Mouse (Mus musculus): ENCODE data around the gene Hexdc.

Gene Hexdc

GRCm38 (mm10) chr11:121204161-121205006, at the start of gene Hexdc, which contains the start of gene Ogfod3:
Gene Hexdc, plus strand, starts transcription at chr11:121204433.
Gene Ogfod3, minus strand, starts transcription at chr11:121204711.
- DNase-seq (ENCODE audit: low spot score in 2 of 2): peak; percentile 91 to 92

DNA sequence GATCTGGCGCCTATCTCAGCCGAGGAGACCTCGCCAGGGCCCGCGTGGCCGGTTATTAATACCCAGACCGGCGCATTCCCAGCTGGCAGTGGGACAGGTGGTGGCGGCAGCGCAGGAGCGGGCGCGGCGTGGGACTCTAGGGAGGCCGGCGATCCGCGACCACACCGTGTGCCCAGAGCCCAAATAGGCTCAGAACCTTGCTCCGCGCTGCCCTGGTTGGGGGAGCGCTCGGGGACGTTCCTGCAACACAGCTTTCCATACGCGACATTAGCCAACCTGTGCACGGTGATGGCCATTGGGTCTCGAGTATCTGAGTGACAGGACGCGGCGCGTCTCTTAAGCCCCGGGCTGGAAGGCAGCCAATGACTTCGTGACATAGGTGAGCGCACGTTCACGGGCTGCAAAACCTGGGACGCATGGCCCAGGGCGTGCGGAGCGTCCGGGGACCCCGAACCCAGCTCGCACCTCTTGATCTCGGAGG, 47.8 kb upstream of the Hexdc start:
- DNase-seq (ENCODE audit: low spot score in 2 of 2): no peak

GRCm38 (mm10) chr11:121159971-121160370, 44.3 kb upstream of the Hexdc start, which contains the start of gene Uts2r:
Gene Uts2r, plus strand, starts transcription at chr11:121160271.
- DNase-seq (ENCODE audit: low spot score in 2 of 2): no peak

GRCm38 (mm10) chr11:121160636-121161346, 43.4 kb upstream of the Hexdc start:
- DNase-seq (ENCODE audit: low spot score in 2 of 2): no peak

DNA sequence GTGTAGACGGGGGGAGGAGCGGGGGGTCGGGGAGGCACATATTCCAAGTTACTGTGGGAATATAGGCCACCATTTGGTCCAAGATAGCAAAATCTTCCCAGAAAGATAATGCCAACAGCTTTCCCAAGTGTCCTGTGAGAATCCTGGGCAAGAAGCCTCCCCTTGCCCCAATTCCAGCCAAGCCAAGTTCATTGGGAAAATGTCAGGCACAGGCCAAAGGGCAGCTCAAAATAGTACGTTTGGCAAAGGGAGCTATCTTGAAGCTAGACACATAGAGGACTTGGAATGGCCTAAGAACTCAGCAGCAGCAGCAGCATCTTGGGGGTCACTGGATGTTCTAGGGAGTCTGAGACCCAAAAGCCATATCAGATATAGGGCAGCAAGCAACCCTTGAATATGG, 40.5 kb upstream of the Hexdc start:
- DNase-seq (ENCODE audit: low spot score in 2 of 2): no peak

GRCm38 (mm10) chr11:121173203-121173602, 31.0 kb upstream of the Hexdc start:
- no peak for DNase-seq (ENCODE audit: low spot score in 2 of 2)

DNA sequence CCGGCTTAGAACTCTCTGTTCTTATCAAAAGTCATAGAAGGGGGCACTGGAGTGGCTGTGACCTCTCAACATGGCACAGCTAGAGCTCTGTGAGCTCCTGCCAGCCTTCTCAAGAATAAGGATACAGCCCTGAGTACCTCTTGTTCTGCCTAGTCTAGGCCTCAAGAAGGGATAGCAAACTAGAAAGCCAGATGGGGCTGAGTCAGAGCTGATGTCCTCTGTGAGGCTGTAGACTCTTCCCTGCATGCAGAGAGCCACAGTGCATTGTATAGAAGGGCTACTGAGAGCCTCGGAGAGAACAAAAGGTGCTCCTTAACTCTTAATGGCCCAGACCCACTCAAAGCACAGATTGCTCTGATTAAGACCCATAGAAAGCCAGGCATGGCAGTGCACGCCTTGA, 30.0 kb upstream of the Hexdc start:
- peak in 1 of 2 experiments; percentile 19 for DNase-seq (ENCODE audit: low spot score in 2 of 2)

DNA sequence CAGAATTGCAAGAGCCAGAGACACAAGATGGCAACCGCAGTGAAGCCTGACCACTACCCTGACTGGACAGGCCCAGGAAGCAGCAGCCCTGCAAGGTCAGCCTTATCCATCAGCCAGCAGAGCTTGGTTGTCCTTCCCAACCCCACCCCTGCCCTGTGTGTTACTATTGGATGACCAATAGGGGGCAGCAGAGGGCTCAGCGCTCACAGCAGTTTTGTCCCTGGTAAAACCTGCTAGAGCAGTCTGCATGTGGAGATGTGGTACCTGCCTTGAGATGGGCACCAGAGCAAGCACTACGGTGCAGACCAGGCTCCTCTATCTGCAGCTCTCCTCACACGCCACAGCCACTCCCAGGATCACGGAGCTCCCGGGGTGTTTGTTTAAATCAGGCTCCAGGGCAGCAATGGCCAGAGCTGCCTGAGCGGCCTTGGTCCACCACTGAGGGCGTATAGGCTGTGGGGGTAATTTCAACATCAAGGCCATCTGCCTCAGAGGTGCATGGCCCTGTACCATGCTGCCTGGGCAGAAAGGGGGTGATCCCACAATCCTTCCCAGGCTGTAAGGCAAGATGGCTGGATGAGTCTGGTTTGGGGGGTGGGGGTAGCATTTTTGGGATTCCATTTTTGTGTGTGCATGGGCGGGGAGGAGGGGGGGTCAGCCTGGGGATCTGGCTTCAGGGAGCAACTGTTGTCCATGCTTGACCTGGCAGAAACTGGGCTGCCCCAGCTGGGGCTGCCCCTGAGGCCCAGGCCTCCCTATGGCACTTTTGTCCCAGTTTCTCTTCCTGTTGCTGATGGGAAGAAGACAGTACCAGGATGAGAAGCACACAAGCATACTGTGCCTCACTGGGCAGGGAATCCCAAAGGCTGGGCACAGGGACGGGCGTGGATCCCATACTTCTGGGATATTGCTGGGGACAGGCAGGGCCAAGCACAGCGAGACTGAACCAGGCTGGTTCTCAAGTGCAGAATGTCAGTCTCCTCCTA, 27.7 kb upstream of the Hexdc start:
- DNase-seq (ENCODE audit: low spot score in 2 of 2): no peak

DNA sequence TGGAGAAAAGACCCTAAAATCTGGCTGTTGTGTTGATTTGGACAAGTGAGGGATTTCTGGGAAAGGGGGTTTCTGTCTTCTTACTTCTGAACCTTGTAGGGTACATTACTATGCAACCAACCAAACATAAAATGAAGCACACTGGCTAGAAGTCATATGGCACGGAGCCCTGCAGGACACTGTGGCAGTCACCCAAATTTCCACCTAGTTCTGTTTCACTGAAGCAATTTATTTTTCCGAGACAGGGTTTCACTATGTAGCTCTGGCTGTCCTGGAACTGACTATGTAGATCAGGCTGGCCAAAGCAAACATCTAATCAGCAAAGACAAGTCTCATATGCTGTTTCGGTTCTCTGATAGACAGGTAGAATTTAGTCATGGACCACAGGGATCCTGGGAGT, 14.6 kb upstream of the Hexdc start:
- no peak for DNase-seq (ENCODE audit: low spot score in 2 of 2)

GRCm38 (mm10) chr11:121192742-121193141, 11.5 kb upstream of the Hexdc start:
- no peak for DNase-seq (ENCODE audit: low spot score in 2 of 2)

- no peak for DNase-seq (ENCODE audit: low spot score in 2 of 2)
These were observed 10.8 kb upstream of the Hexdc start for GRCm38 (mm10) chr11:121193415-121193814.

GRCm38 (mm10) chr11:121198622-121199021, 5.6 kb upstream of the Hexdc start:
- DNase-seq (ENCODE audit: low spot score in 2 of 2): no peak

DNA sequence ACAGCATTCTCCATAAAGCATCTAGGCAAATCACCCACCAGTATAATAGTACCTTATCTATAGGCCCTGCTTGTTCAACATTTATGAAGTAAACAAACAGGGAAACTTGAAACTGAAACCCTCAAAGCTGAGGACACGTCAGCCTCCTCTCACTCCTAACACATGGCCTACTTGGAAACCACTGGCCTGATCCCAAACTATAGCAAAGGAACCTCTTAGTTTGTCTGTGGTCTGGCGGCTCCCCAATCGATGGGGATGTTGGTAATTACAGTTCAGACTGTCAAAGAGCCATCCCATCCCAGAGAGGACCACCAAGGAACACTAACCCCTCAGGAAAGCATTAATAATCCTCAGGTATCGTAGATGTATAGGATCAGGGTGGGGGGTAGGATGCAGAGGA, 4.4 kb upstream of the Hexdc start:
- no peak for DNase-seq (ENCODE audit: low spot score in 2 of 2)

- DNase-seq (ENCODE audit: low spot score in 2 of 2): no peak
These were observed 3.5 kb upstream of the Hexdc start for GRCm38 (mm10) chr11:121200781-121201180.

GRCm38 (mm10) chr11:121201436-121202198, 2.6 kb upstream of the Hexdc start:
- peak in 1 of 2 experiments; percentile 45 for DNase-seq (ENCODE audit: low spot score in 2 of 2)

GRCm38 (mm10) chr11:121203859-121204160, 423 bp upstream of the Hexdc start:
- no peak for DNase-seq (ENCODE audit: low spot score in 2 of 2)

DNA sequence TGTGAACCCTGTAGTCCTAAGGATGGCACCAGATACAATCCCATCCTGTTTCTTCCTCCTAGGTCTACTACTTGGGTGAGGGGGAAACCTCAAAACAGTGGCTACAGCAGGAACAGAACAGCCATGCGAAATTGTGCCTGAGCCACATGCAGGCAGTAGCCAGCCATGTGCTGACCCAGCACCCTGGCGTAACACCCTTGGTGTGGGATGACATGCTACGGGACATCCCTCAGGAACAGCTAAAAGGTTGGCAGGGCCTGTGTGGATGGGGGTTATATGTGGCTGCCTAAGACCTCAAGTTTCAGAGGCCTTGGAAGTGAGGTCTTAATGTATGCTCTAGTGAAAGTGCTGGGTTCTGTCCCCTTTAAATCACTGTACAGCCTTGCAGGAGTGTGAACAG, 12.6 kb downstream of the Hexdc start:
- DNase-seq (ENCODE audit: low spot score in 2 of 2): no peak

- DNase-seq (ENCODE audit: low spot score in 2 of 2): no peak
These were observed 15.5 kb downstream of the Hexdc start for GRCm38 (mm10) chr11:121219776-121220175.

DNA sequence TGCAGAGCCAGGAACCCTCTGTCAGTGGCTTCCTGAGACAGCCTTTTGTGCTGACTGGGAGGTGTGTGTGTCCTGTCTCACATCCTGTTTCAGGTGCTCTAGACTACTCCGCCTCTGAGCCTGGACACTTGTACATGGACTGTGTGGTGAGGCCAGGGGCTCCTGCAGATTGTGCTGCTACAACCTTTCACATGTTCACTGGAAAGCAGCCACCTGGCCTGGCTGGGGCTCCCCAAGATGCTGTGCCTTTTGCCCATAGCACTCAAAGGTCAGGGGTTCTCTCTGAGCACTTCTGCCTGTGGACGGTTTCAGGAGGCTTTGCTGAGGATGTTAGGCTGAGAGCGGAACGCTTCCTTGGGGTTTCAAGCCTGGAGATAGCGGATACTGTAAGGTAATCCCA, 16.5 kb downstream of the Hexdc start:
- DNase-seq (ENCODE audit: low spot score in 2 of 2): no peak

DNA sequence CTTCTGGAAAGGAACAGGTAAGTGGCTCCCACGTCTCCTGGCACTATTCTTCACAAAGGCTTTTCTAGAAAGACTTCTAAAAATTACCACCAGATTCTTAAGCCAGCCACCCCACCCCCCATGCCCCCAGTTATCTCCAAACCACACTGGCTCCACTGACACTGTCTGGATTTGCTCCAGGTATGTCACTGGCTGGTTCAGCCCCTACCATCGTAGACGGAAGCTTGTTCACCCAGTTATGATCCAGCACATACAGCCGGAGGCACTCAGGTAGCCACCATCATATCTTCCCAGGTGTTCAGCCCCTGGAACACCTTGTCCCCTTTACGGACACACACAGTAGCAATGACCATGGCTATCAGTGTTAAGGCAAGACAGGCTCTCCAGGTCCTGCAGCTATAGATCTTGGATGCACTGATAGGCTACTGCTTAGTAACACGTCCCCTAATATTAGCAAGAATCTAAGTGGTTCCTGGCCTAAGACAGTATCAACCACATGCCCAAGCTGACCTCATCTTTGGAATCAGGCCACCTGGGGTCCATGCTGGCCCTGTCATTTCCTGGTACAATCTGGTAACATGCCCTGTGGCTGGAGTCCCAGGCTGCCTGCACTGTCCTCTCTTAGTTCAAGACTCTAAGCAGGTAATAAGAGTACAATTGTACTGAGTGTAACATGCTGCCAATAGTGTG, 17.2 kb downstream of the Hexdc start:
- DNase-seq (ENCODE audit: low spot score in 2 of 2): no peak

Data from left cerebral cortex, adult 9 months (tissue).